Mouse (Mus musculus) layer of hippocampus, adult 9-10 months (tissue): ENCODE data around the gene Tmem159.

Experiments
- DNase-seq: peaks from one replicate; pipeline ENCODE4 v3.0.0; 2022; ENCODE audit warnings: low spot score

Tmem159 gene

GRCm38 (mm10) chr7:120102164-120102972, at the start of gene Tmem159:
TSS of gene Tmem159 (plus strand) at chr7:120102353.
- no peak for DNase-seq

- no peak for DNase-seq
Observed at GRCm38 (mm10) chr7:120054016-120054415, 48.1 kb upstream of the Tmem159 start.

- DNase-seq: no peak
Observed at GRCm38 (mm10) chr7:120055479-120055878, 46.7 kb upstream of the Tmem159 start.

- DNase-seq: no peak
Observed at GRCm38 (mm10) chr7:120064045-120064444, 38.1 kb upstream of the Tmem159 start.

- no peak for DNase-seq
Observed at GRCm38 (mm10) chr7:120068114-120068513, 34.0 kb upstream of the Tmem159 start.

- DNase-seq: no peak
Observed at GRCm38 (mm10) chr7:120069164-120069563, 33.0 kb upstream of the Tmem159 start.

GRCm38 (mm10) chr7:120080177-120080576, 22.0 kb upstream of the Tmem159 start:
- DNase-seq: no peak

- no peak for DNase-seq
Observed at GRCm38 (mm10) chr7:120093033-120093432, 9.1 kb upstream of the Tmem159 start.

- no peak for DNase-seq
Observed at GRCm38 (mm10) chr7:120094216-120094615, 7.9 kb upstream of the Tmem159 start.

GRCm38 (mm10) chr7:120095180-120095579, 7.0 kb upstream of the Tmem159 start, which contains the start of gene Dnah3:
TSS of gene Dnah3 (minus strand) at chr7:120095280.
- DNase-seq: no peak

GRCm38 (mm10) chr7:120097845-120098244, 4.3 kb upstream of the Tmem159 start:
- DNase-seq: peak; percentile 49

GRCm38 (mm10) chr7:120098403-120098802, 3.8 kb upstream of the Tmem159 start:
- peak; percentile 44 for DNase-seq

- no peak for DNase-seq
Observed at GRCm38 (mm10) chr7:120103019-120103567, 940 bp downstream of the Tmem159 start.

- DNase-seq: no peak
Observed at GRCm38 (mm10) chr7:120104975-120105374, 2.8 kb downstream of the Tmem159 start.

GRCm38 (mm10) chr7:120106356-120106755, 4.2 kb downstream of the Tmem159 start:
- DNase-seq: no peak

- no peak for DNase-seq
Observed at GRCm38 (mm10) chr7:120109676-120110075, 7.5 kb downstream of the Tmem159 start.

- no peak for DNase-seq
Observed at GRCm38 (mm10) chr7:120116976-120117375, 14.8 kb downstream of the Tmem159 start.

- no peak for DNase-seq
Observed at GRCm38 (mm10) chr7:120117529-120117928, 15.4 kb downstream of the Tmem159 start.

GRCm38 (mm10) chr7:120123776-120124175, 21.6 kb downstream of the Tmem159 start:
- no peak for DNase-seq

- DNase-seq: peak; percentile 83
Observed at GRCm38 (mm10) chr7:120124844-120125243, 22.7 kb downstream of the Tmem159 start.

GRCm38 (mm10) chr7:120126976-120127685, 25.0 kb downstream of the Tmem159 start:
- DNase-seq: no peak

GRCm38 (mm10) chr7:120127686-120128059, 25.5 kb downstream of the Tmem159 start:
- DNase-seq: no peak

- DNase-seq: no peak
Observed at GRCm38 (mm10) chr7:120128951-120129350, 26.8 kb downstream of the Tmem159 start.
